Mouse (Mus musculus): Measurements from ENCODE around the gene Ldlrad2. TPM values are rescaled to one million over a fixed set of nuclear protein-coding genes. Genes with fewer than 3 reads are reported as not detected.
A peak's percentile ranks its signal among the peaks of the same experiment; 100 is the strongest.
"Not testable (repeated sequence)": the region's sequence is repeated elsewhere in the genome, so short reads cannot be mapped to it uniquely, and the experiment has no call there.

The Ldlrad2 gene
- polyA plus RNA-seq, 1 experiment from 2014 or later = not detected

GRCm38 (mm10) chr4:137589586-137589985 is 15.2 kb upstream of the Ldlrad2 start:
- no peak for DNase-seq (ENCODE audit: low spot score)
- Histone ChIP-seq H3K4me3 (no peak overlapping the region), H3K27ac (no peak overlapping the region), H3K9me3 (replicated peaks) (no peaks in the 10 kb centered on the region), H3K36me3 (no peaks in the 10 kb centered on the region), H3K4me1 (no peaks in the 10 kb centered on the region), H3K27me3 (ENCODE audit: low read depth, poor library complexity, severe bottlenecking) (no peaks in the 10 kb centered on the region)
- WGBS = 90% methylated on average over 3 of the region's 3 CpGs

- H3K4me1 ChIP-seq; DNase-seq (ENCODE audit: low spot score); H3K9me3 ChIP-seq (replicated peaks); H3K27ac ChIP-seq; H3K36me3 ChIP-seq; H3K27me3 ChIP-seq (ENCODE audit: low read depth, poor library complexity, severe bottlenecking); H3K4me3 ChIP-seq: not testable (repeated sequence)
- WGBS = 82% methylated on average over 2 of the region's 3 CpGs
These were observed 14.7 kb upstream of the Ldlrad2 start for GRCm38 (mm10) chr4:137589095-137589494.

- no peak overlapping the region for H3K27ac ChIP-seq
- no peaks in the 10 kb centered on the region for H3K36me3 ChIP-seq
- H3K4me3 ChIP-seq = no peak overlapping the region
- no peaks in the 10 kb centered on the region for H3K9me3 ChIP-seq (replicated peaks)
- peak; percentile 43 for DNase-seq (ENCODE audit: low spot score)
- WGBS = 41% methylated on average over 3 of the region's 3 CpGs
- peaks cover 31% of the 10 kb centered on the region for H3K27me3 ChIP-seq (ENCODE audit: low read depth, poor library complexity, severe bottlenecking)
- H3K4me1 ChIP-seq = peaks cover 10% of the 10 kb centered on the region
These were observed 7.4 kb upstream of the Ldlrad2 start for GRCm38 (mm10) chr4:137581815-137582214.

GRCm38 (mm10) chr4:137580299-137580698 is 5.9 kb upstream of the Ldlrad2 start:
- DNase-seq (ENCODE audit: low spot score) = no peak
- no peak overlapping the region for H3K27ac ChIP-seq
- H3K4me3 ChIP-seq = no peak overlapping the region
- peaks cover 10% of the 10 kb centered on the region for H3K4me1 ChIP-seq
- H3K36me3 ChIP-seq = no peaks in the 10 kb centered on the region
- WGBS = 64% methylated on average over 2 of the region's 2 CpGs
- H3K27me3 ChIP-seq (ENCODE audit: low read depth, poor library complexity, severe bottlenecking) = peaks cover 31% of the 10 kb centered on the region
- no peaks in the 10 kb centered on the region for H3K9me3 ChIP-seq (replicated peaks)

GRCm38 (mm10) chr4:137579789-137580188 is 5.4 kb upstream of the Ldlrad2 start:
- WGBS = 63% methylated on average over 4 of the region's 4 CpGs

GRCm38 (mm10) chr4:137578181-137578845 is 3.9 kb upstream of the Ldlrad2 start:
- Histone ChIP-seq H3K4me1 (peaks cover 10% of the 10 kb centered on the region), H3K27ac (no peak overlapping the region), H3K4me3 (peak overlapping the region; percentile 51), H3K27me3 (ENCODE audit: low read depth, poor library complexity, severe bottlenecking) (peaks cover 31% of the 10 kb centered on the region), H3K9me3 (replicated peaks) (no peaks in the 10 kb centered on the region), H3K36me3 (no peaks in the 10 kb centered on the region)
- WGBS = 5% methylated on average over 39 of the region's 39 CpGs
- DNase-seq (ENCODE audit: low spot score) = peak; percentile 84

More at GRCm38 (mm10) chr4:137579789-137580188, 5.4 kb upstream of the Ldlrad2 start:
- Histone ChIP-seq H3K9me3 (replicated peaks) (no peaks in the 10 kb centered on the region), H3K4me3 (no peak overlapping the region), H3K36me3 (no peaks in the 10 kb centered on the region), H3K4me1 (peaks cover 10% of the 10 kb centered on the region), H3K27ac (no peak overlapping the region), H3K27me3 (ENCODE audit: low read depth, poor library complexity, severe bottlenecking) (peaks cover 31% of the 10 kb centered on the region)
- no peak for DNase-seq (ENCODE audit: low spot score)

GRCm38 (mm10) chr4:137577486-137577885 is 3.1 kb upstream of the Ldlrad2 start:
- no peaks in the 10 kb centered on the region for H3K9me3 ChIP-seq (replicated peaks)
- no peak overlapping the region for H3K27ac ChIP-seq
- no peak overlapping the region for H3K4me3 ChIP-seq
- peaks cover 31% of the 10 kb centered on the region for H3K27me3 ChIP-seq (ENCODE audit: low read depth, poor library complexity, severe bottlenecking)
- 95% methylated on average over 12 of the region's 12 CpGs for WGBS
- no peak for DNase-seq (ENCODE audit: low spot score)
- H3K4me1 ChIP-seq = peaks cover 10% of the 10 kb centered on the region
- no peaks in the 10 kb centered on the region for H3K36me3 ChIP-seq

- WGBS = 88% methylated on average over 9 of the region's 9 CpGs
- peaks cover 50% of the 10 kb centered on the region for H3K36me3 ChIP-seq
- peaks cover 8% of the 10 kb centered on the region for H3K4me1 ChIP-seq
- DNase-seq (ENCODE audit: low spot score) = no peak
- H3K9me3 ChIP-seq (replicated peaks) = no peaks in the 10 kb centered on the region
- H3K27ac ChIP-seq = no peak overlapping the region
- no peak overlapping the region for H3K4me3 ChIP-seq
- no peaks in the 10 kb centered on the region for H3K27me3 ChIP-seq (ENCODE audit: low read depth, poor library complexity, severe bottlenecking)
These were observed 4.5 kb downstream of the Ldlrad2 start for GRCm38 (mm10) chr4:137569873-137570272.

- no peak for DNase-seq (ENCODE audit: low spot score)
- Histone ChIP-seq H3K9me3 (replicated peaks) (no peaks in the 10 kb centered on the region), H3K27ac (no peak overlapping the region), H3K4me3 (no peak overlapping the region), H3K4me1 (no peaks in the 10 kb centered on the region), H3K36me3 (peaks cover 95% of the 10 kb centered on the region), H3K27me3 (ENCODE audit: low read depth, poor library complexity, severe bottlenecking) (no peaks in the 10 kb centered on the region)
- WGBS = 89% methylated on average over 16 of the region's 16 CpGs
These were observed 17.6 kb downstream of the Ldlrad2 start for GRCm38 (mm10) chr4:137556673-137557210.

GRCm38 (mm10) chr4:137553466-137553865 is 20.9 kb downstream of the Ldlrad2 start:
- 96% methylated on average over 17 of the region's 17 CpGs for WGBS
- Histone ChIP-seq H3K4me3 (no peak overlapping the region), H3K9me3 (replicated peaks) (no peaks in the 10 kb centered on the region), H3K36me3 (peaks cover 97% of the 10 kb centered on the region), H3K27ac (no peak overlapping the region), H3K4me1 (no peaks in the 10 kb centered on the region), H3K27me3 (ENCODE audit: low read depth, poor library complexity, severe bottlenecking) (no peaks in the 10 kb centered on the region)
- DNase-seq (ENCODE audit: low spot score) = no peak

- Histone ChIP-seq H3K9me3 (replicated peaks) (no peaks in the 10 kb centered on the region), H3K4me3 (no peak overlapping the region), H3K27me3 (ENCODE audit: low read depth, poor library complexity, severe bottlenecking) (no peaks in the 10 kb centered on the region), H3K27ac (no peak overlapping the region), H3K4me1 (no peaks in the 10 kb centered on the region), H3K36me3 (peaks cover 100% of the 10 kb centered on the region)
- WGBS = 78% methylated on average over 5 of the region's 5 CpGs
- DNase-seq (ENCODE audit: low spot score) = peak; percentile 55
These were observed 28.3 kb downstream of the Ldlrad2 start for GRCm38 (mm10) chr4:137546003-137546525.

GRCm38 (mm10) chr4:137545568-137545967 is 28.8 kb downstream of the Ldlrad2 start:
- no peak for DNase-seq (ENCODE audit: low spot score)
- WGBS = 93% methylated on average over 9 of the region's 9 CpGs
- Histone ChIP-seq H3K27me3 (ENCODE audit: low read depth, poor library complexity, severe bottlenecking) (no peaks in the 10 kb centered on the region), H3K9me3 (replicated peaks) (no peaks in the 10 kb centered on the region), H3K4me1 (no peaks in the 10 kb centered on the region), H3K4me3 (no peak overlapping the region), H3K36me3 (peaks cover 100% of the 10 kb centered on the region), H3K27ac (no peak overlapping the region)

- H3K4me1 ChIP-seq = no peaks in the 10 kb centered on the region
- H3K27me3 ChIP-seq (ENCODE audit: low read depth, poor library complexity, severe bottlenecking) = no peaks in the 10 kb centered on the region
- H3K27ac ChIP-seq = no peak overlapping the region
- H3K4me3 ChIP-seq = no peak overlapping the region
- no peak for DNase-seq (ENCODE audit: low spot score)
- 90% methylated on average over 10 of the region's 10 CpGs for WGBS
- peaks cover 100% of the 10 kb centered on the region for H3K36me3 ChIP-seq
- H3K9me3 ChIP-seq (replicated peaks) = no peaks in the 10 kb centered on the region
These were observed 31.4 kb downstream of the Ldlrad2 start for GRCm38 (mm10) chr4:137542968-137543367.
